Mouse (Mus musculus): ENCODE measurements around the gene F2rl2. TPM values are rescaled to one million over a fixed set of nuclear protein-coding genes. Genes with fewer than 3 reads are reported as not detected.
A peak's percentile ranks its signal among the peaks of the same experiment; 100 is the strongest.

Gene F2rl2
- 1.7 and 2.7 TPM in 2 replicates for polyA plus RNA-seq (2014; fragmentation: Nextera tagmentation; extraction: Ambion mirVana)

GRCm38 (mm10) chr13:95696654-95697163 lies at the start of gene F2rl2:
Gene F2rl2, plus strand, starts transcription at chr13:95696853.
- Histone ChIP-seq H3K27me3 (ENCODE audit: control insufficient read depth, insufficient read depth, low read length) (no peaks in the 10 kb centered on the region), H3K27ac (ENCODE audit: low read depth, low read length) (peak within 1 kb of the TSS; percentile 44; the same call in 1 of the 2 replicates), H3K9me3 (ENCODE audit: control insufficient read depth, low read length) (no peaks in the 10 kb centered on the region), H3K4me1 (ENCODE audit: control insufficient read depth, insufficient read depth, low read length) (no peaks in the 10 kb centered on the region), H3K4me3 (ENCODE audit: low read depth, low read length) (no peak within 1 kb of the TSS), H3K4me2 (ENCODE audit: low read depth, low read length) (no peak within 1 kb of the TSS), H3K9ac (replicated peaks; ENCODE audit: low read depth, low read length) (no peak within 1 kb of the TSS), H3K36me3 (ENCODE audit: control insufficient read depth, insufficient read depth, low read length) (no peaks in the 10 kb centered on the region)
- peak; percentile 58; the same call in 1 of the 2 replicates for ATAC-seq (ENCODE audit: low read depth)
- WGBS, result 41% methylated on average over 4 of the region's 4 CpGs

DNA sequence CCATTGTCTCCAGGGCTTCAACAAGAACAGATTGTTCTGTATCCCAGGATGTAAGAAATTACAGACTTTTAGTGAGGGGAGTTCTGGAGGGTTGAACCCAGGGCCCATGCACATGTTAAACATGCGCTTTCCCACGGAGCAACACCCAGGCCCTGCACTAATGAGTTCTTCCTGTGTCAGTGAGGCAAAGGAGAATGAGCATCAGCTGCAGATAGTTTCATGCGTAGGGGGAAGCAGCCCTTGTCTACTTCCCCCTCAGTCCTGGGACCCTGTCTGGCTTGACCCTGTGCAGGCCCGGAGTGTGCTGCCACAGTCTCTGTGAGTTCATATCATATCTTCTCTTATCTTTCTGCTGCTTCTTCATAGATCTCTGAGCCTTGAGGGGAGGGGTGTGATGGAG lies 49.4 kb upstream of the F2rl2 start:
- H3K27me3 ChIP-seq (ENCODE audit: control insufficient read depth, insufficient read depth, low read length), result no peaks in the 10 kb centered on the region
- H3K4me3 ChIP-seq (ENCODE audit: low read depth, low read length), result no peak overlapping the region
- H3K9me3 ChIP-seq (ENCODE audit: control insufficient read depth, low read length), result no peaks in the 10 kb centered on the region
- ATAC-seq (ENCODE audit: low read depth), result no peak
- no peaks in the 10 kb centered on the region for H3K36me3 ChIP-seq (ENCODE audit: control insufficient read depth, insufficient read depth, low read length)
- no peak overlapping the region for H3K27ac ChIP-seq (ENCODE audit: low read depth, low read length)
- H3K4me2 ChIP-seq (ENCODE audit: low read depth, low read length), result no peak overlapping the region
- 56% methylated on average over 4 of the region's 4 CpGs for WGBS
- H3K9ac ChIP-seq (replicated peaks; ENCODE audit: low read depth, low read length), result no peak overlapping the region
- H3K4me1 ChIP-seq (ENCODE audit: control insufficient read depth, insufficient read depth, low read length), result no peaks in the 10 kb centered on the region

DNA sequence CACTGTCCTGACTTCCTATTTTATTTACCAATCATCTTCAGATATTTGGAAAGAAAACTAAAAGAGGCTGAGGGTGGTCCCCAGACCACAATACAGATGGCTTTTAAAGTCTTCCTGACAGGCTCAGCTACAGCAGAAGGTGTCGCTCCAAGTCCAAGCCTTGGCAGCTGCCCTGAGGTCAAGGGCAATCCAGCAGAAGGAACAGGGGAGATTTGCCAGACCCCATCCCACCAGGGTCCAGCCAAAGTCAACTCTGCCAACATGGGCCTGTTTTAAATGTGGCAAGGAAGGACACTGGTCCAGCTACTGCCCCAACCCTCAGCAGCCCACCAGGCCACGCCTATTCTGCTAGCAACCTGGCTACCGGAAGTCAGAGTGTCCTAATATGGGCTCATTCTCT lies 46.7 kb upstream of the F2rl2 start:
- no peak overlapping the region for H3K4me3 ChIP-seq (ENCODE audit: low read depth, low read length)
- no peaks in the 10 kb centered on the region for H3K27me3 ChIP-seq (ENCODE audit: control insufficient read depth, insufficient read depth, low read length)
- no peaks in the 10 kb centered on the region for H3K36me3 ChIP-seq (ENCODE audit: control insufficient read depth, insufficient read depth, low read length)
- no peak overlapping the region for H3K4me2 ChIP-seq (ENCODE audit: low read depth, low read length)
- ATAC-seq (ENCODE audit: low read depth), result no peak
- 92% methylated on average over 3 of the region's 3 CpGs for WGBS
- no peak overlapping the region for H3K27ac ChIP-seq (ENCODE audit: low read depth, low read length)
- H3K9ac ChIP-seq (replicated peaks; ENCODE audit: low read depth, low read length), result no peak overlapping the region
- H3K4me1 ChIP-seq (ENCODE audit: control insufficient read depth, insufficient read depth, low read length), result 0 out of 2 replicates have a peak, but pooled peaks cover 2% of the 10 kb centered on the region
- H3K9me3 ChIP-seq (ENCODE audit: control insufficient read depth, low read length), result no peaks in the 10 kb centered on the region

GRCm38 (mm10) chr13:95651870-95652668 lies 44.6 kb upstream of the F2rl2 start:
- Histone ChIP-seq H3K36me3 (ENCODE audit: control insufficient read depth, insufficient read depth, low read length) (no peaks in the 10 kb centered on the region), H3K4me1 (ENCODE audit: control insufficient read depth, insufficient read depth, low read length) (0 out of 2 replicates have a peak, but pooled peaks cover 7% of the 10 kb centered on the region), H3K4me3 (ENCODE audit: low read depth, low read length) (no peak overlapping the region), H3K27ac (ENCODE audit: low read depth, low read length) (no peak overlapping the region), H3K9ac (replicated peaks; ENCODE audit: low read depth, low read length) (no peak overlapping the region), H3K4me2 (ENCODE audit: low read depth, low read length) (no peak overlapping the region), H3K9me3 (ENCODE audit: control insufficient read depth, low read length) (no peaks in the 10 kb centered on the region), H3K27me3 (ENCODE audit: control insufficient read depth, insufficient read depth, low read length) (no peaks in the 10 kb centered on the region)
- 91% methylated on average over 7 of the region's 7 CpGs for WGBS
- no peak for ATAC-seq (ENCODE audit: low read depth)

GRCm38 (mm10) chr13:95653696-95654095 lies 43.0 kb upstream of the F2rl2 start:
- H3K27me3 ChIP-seq (ENCODE audit: control insufficient read depth, insufficient read depth, low read length), result no peaks in the 10 kb centered on the region
- no peak for ATAC-seq (ENCODE audit: low read depth)
- 0 out of 2 replicates have a peak, but pooled peaks cover 7% of the 10 kb centered on the region for H3K4me1 ChIP-seq (ENCODE audit: control insufficient read depth, insufficient read depth, low read length)
- H3K4me2 ChIP-seq (ENCODE audit: low read depth, low read length), result no peak overlapping the region
- 90% methylated on average over 4 of the region's 4 CpGs for WGBS
- no peak overlapping the region for H3K9ac ChIP-seq (replicated peaks; ENCODE audit: low read depth, low read length)
- H3K36me3 ChIP-seq (ENCODE audit: control insufficient read depth, insufficient read depth, low read length), result no peaks in the 10 kb centered on the region
- no peak overlapping the region for H3K27ac ChIP-seq (ENCODE audit: low read depth, low read length)
- H3K4me3 ChIP-seq (ENCODE audit: low read depth, low read length), result no peak overlapping the region
- no peaks in the 10 kb centered on the region for H3K9me3 ChIP-seq (ENCODE audit: control insufficient read depth, low read length)

GRCm38 (mm10) chr13:95655284-95655683 lies 41.4 kb upstream of the F2rl2 start:
- H3K4me3 ChIP-seq (ENCODE audit: low read depth, low read length), result no peak overlapping the region
- peak overlapping the region; percentile 71 for H3K27ac ChIP-seq (ENCODE audit: low read depth, low read length)
- ATAC-seq (ENCODE audit: low read depth), result peak; percentile 94
- no peak overlapping the region for H3K9ac ChIP-seq (replicated peaks; ENCODE audit: low read depth, low read length)
- 0 out of 2 replicates have a peak, but pooled peaks cover 7% of the 10 kb centered on the region for H3K4me1 ChIP-seq (ENCODE audit: control insufficient read depth, insufficient read depth, low read length)
- no peaks in the 10 kb centered on the region for H3K9me3 ChIP-seq (ENCODE audit: control insufficient read depth, low read length)
- H3K36me3 ChIP-seq (ENCODE audit: control insufficient read depth, insufficient read depth, low read length), result no peaks in the 10 kb centered on the region
- no peaks in the 10 kb centered on the region for H3K27me3 ChIP-seq (ENCODE audit: control insufficient read depth, insufficient read depth, low read length)
- H3K4me2 ChIP-seq (ENCODE audit: low read depth, low read length), result no peak overlapping the region
- WGBS, result 11% methylated on average over 9 of the region's 9 CpGs

DNA sequence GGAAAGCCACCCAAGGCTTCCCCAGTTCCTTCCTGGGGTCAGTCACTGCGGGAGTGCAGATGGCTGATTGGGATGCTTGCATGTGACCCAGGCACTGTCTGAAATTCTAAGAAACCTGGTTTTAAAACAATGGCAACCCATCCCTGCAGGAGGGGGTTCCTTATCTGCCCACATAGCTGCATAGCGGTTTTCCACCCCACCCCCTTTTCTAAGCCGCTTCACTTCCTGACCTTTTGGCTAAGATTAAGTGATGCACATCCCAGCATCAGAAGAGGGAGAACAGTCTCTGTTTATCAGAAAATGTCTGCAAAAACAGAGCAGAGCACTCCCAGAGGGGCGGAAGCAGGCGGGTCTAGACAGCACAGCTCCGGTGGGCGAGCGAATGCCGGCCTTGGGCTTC lies 39.5 kb upstream of the F2rl2 start:
- Histone ChIP-seq H3K4me3 (ENCODE audit: low read depth, low read length) (no peak overlapping the region), H3K4me2 (ENCODE audit: low read depth, low read length) (no peak overlapping the region), H3K27ac (ENCODE audit: low read depth, low read length) (no peak overlapping the region), H3K9me3 (ENCODE audit: control insufficient read depth, low read length) (no peaks in the 10 kb centered on the region), H3K36me3 (ENCODE audit: control insufficient read depth, insufficient read depth, low read length) (no peaks in the 10 kb centered on the region), H3K27me3 (ENCODE audit: control insufficient read depth, insufficient read depth, low read length) (no peaks in the 10 kb centered on the region), H3K9ac (replicated peaks; ENCODE audit: low read depth, low read length) (no peak overlapping the region), H3K4me1 (ENCODE audit: control insufficient read depth, insufficient read depth, low read length) (0 out of 2 replicates have a peak, but pooled peaks cover 7% of the 10 kb centered on the region)
- 78% methylated on average over 9 of the region's 9 CpGs for WGBS
- no peak for ATAC-seq (ENCODE audit: low read depth)

GRCm38 (mm10) chr13:95659432-95659831 lies 37.2 kb upstream of the F2rl2 start:
- Histone ChIP-seq H3K4me2 (ENCODE audit: low read depth, low read length) (no peak overlapping the region), H3K27me3 (ENCODE audit: control insufficient read depth, insufficient read depth, low read length) (no peaks in the 10 kb centered on the region), H3K9ac (replicated peaks; ENCODE audit: low read depth, low read length) (no peak overlapping the region), H3K4me1 (ENCODE audit: control insufficient read depth, insufficient read depth, low read length) (0 out of 2 replicates have a peak, but pooled peaks cover 7% of the 10 kb centered on the region), H3K27ac (ENCODE audit: low read depth, low read length) (no peak overlapping the region), H3K36me3 (ENCODE audit: control insufficient read depth, insufficient read depth, low read length) (no peaks in the 10 kb centered on the region), H3K9me3 (ENCODE audit: control insufficient read depth, low read length) (no peaks in the 10 kb centered on the region), H3K4me3 (ENCODE audit: low read depth, low read length) (no peak overlapping the region)
- no peak for ATAC-seq (ENCODE audit: low read depth)
- WGBS, result 88% methylated on average over 7 of the region's 7 CpGs

- Histone ChIP-seq H3K9ac (replicated peaks; ENCODE audit: low read depth, low read length) (no peak overlapping the region), H3K4me3 (ENCODE audit: low read depth, low read length) (no peak overlapping the region), H3K36me3 (ENCODE audit: control insufficient read depth, insufficient read depth, low read length) (no peaks in the 10 kb centered on the region), H3K9me3 (ENCODE audit: control insufficient read depth, low read length) (no peaks in the 10 kb centered on the region), H3K4me2 (ENCODE audit: low read depth, low read length) (no peak overlapping the region), H3K4me1 (ENCODE audit: control insufficient read depth, insufficient read depth, low read length) (no peaks in the 10 kb centered on the region), H3K27ac (ENCODE audit: low read depth, low read length) (no peak overlapping the region), H3K27me3 (ENCODE audit: control insufficient read depth, insufficient read depth, low read length) (no peaks in the 10 kb centered on the region)
- ATAC-seq (ENCODE audit: low read depth), result no peak
- WGBS, result 96% methylated on average over 4 of the region's 4 CpGs
These were observed 32.8 kb upstream of the F2rl2 start for GRCm38 (mm10) chr13:95663834-95664233.
